Mouse (Mus musculus): ENCODE measurements around the gene Prkca.

DNA sequence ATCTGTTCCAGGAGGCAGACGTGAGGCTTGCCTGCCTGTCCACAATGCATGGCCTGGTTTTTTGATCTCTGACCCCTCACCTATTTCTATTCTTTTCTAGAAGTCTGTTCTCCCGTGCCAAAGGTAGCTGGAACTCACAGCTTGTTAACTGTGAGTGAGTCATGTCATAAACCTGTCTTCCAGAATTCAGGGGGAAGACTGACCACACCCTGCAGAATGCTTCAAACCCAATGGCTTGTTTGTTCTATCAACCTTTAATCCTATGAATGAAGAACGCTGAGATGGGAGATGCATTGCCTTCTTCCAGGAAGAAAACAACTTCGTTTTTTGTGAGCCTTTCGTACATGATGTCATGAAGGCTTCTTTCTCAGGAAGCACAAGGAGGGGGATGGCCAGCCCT is 223.0 kb downstream of the Prkca start:
- TF ChIP-seq CTCF (IDR thresholded peaks at IDR 0.05; ENCODE audit: control insufficient read depth, insufficient read depth, insufficient replicate concordance, low read depth, low read length) (no peak), POLR2A (IDR thresholded peaks at IDR 0.05; ENCODE audit: control insufficient read depth, low read depth, low read length) (no peak)
